Mouse (Mus musculus) limb, embryonic 14.5 days (tissue): ENCODE data around the gene Camta1. TPM values are rescaled to one million over a fixed set of nuclear protein-coding genes. Genes with fewer than 3 reads are reported as not detected.

Source experiments
- ATAC-seq: fragments of 200-750 bp; cut with Nextera tagmentation; 2 replicates; pipeline ENCODE4 v1.8.0; 2017; ENCODE audit warnings: low read depth, moderate number of reproducible peaks, moderate TSS enrichment; ENCODE audit not compliant: low FRiP score
- DNase-seq: peaks from one replicate; pipeline ENCODE4 v3.0.0-alpha.2; 2015; ENCODE audit warnings: low spot score
- H3K27ac ChIP-seq: fragments of 300-500 bp; sonication (generic); replicated peaks from 2 replicates; pipeline ENCODE4 v1.5.1; 2014; ENCODE audit warnings: low read depth, mild to moderate bottlenecking, low read length, moderate library complexity, mixed read lengths
- H3K27me3 ChIP-seq: fragments of 300-500 bp; sonication (generic); 2 replicates; pipeline ENCODE4 v1.6.1; 2014; ENCODE audit warnings: low read length, mixed read lengths; ENCODE audit not compliant: control insufficient read depth, insufficient read depth
- H3K36me3 ChIP-seq: fragments of 300-500 bp; sonication (generic); 2 replicates; pipeline ENCODE4 v1.6.1; 2014; ENCODE audit warnings: mild to moderate bottlenecking, low read length, moderate library complexity, mixed read lengths; ENCODE audit not compliant: control insufficient read depth, insufficient read depth
- H3K4me1 ChIP-seq: fragments of 300-500 bp; sonication (generic); 2 replicates; pipeline ENCODE4 v1.6.1; 2014; ENCODE audit warnings: antibody characterized with exemption, low read length, mixed read lengths; ENCODE audit not compliant: control insufficient read depth, insufficient read depth
- H3K4me2 ChIP-seq: fragments of 300-500 bp; sonication (generic); replicated peaks from 2 replicates; pipeline ENCODE4 v1.6.1; 2014; ENCODE audit warnings: low read depth, mild to moderate bottlenecking, low read length, moderate library complexity; ENCODE audit not compliant: severe bottlenecking
- H3K4me3 ChIP-seq: fragments of 300-500 bp; sonication (generic); replicated peaks from 2 replicates; pipeline ENCODE4 v1.5.1; 2014; ENCODE audit warnings: low read length
- H3K9ac ChIP-seq: fragments of 300-500 bp; sonication (generic); 2 replicates; pipeline ENCODE4 v1.6.1; 2014; ENCODE audit warnings: mild to moderate bottlenecking, low read depth, low read length, moderate library complexity; ENCODE audit not compliant: severe bottlenecking
- H3K9me3 ChIP-seq: fragments of 300-500 bp; sonication (generic); 2 replicates; pipeline ENCODE4 v1.6.1; 2016; ENCODE audit warnings: low read length; ENCODE audit not compliant: control insufficient read depth
- POLR2A ChIP-seq: fragments of 200-500 bp; IDR thresholded peaks from 2 replicates; pipeline ENCODE4 v1.8.0; 2012; ENCODE audit warnings: inconsistent platforms, mild to moderate bottlenecking, moderate library complexity, borderline replicate concordance; ENCODE audit not compliant: insufficient read depth, insufficient read length; ENCODE audit errors: extremely low read depth
- WGBS: fragments of 180-500 bp; shearing (Covaris S2); extraction: QIAGEN DNeasy Blood & Tissue Kit; methylation state at CpG from one replicate; pipeline ENCODE4 v1.1.7; 2014; 5-methylcytosine and 5-hydroxymethylcytosine counted together
- polyA plus RNA-seq, 2 experiments: library from polyadenylated mRNA; depleted of rRNA in 1 of 2; stranded (reverse) in 1 of 2; unstranded in 1 of 2; fragments of >200 nt; fragmentation: Nextera tagmentation in 1 of 2; extraction: Ambion mirVana in 1 of 2; gene quantifications; 2 replicates each; pipeline versions ENCODE4 v1.2.1 to v1.2.3; 2012 to 2014

Camta1 gene
- polyA plus RNA-seq, 2 experiments, result 28.6 to 78.8 TPM

DNA sequence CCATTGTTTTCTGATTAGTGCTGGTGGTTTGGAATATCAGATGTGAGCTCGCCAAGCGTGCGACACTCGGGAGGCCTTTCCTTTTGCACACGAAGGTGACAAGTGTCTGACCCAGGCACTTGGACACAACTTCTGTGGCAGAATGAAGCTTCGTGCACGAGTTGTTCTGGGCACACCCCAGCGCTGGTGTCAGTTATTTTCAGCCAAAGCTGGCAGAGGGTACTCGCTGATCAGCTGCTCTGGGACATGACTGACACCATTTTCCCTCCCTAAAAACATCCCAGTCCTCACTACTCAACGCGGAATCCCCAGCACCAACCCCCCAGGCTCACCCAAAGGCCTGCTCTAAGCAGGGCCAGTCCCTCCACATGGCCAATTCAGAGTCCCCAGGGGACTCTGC, 423.8 kb downstream of the Camta1 start:
- Histone ChIP-seq H3K4me2 (no peak overlapping the region), H3K4me3 (no peak overlapping the region), H3K4me1 (peaks cover 7% of the 10 kb centered on the region), H3K36me3 (no peaks in the 10 kb centered on the region), H3K27ac (no peak overlapping the region), H3K9me3 (0 out of 2 replicates have a peak, but pooled peaks cover 3% of the 10 kb centered on the region), H3K27me3 (no peaks in the 10 kb centered on the region), H3K9ac (no peak overlapping the region)
- ATAC-seq (no peak), DNase-seq (no peak)
- no peak for TF ChIP-seq POLR2A
- 85% methylated on average over 11 of the region's 11 CpGs for WGBS

DNA sequence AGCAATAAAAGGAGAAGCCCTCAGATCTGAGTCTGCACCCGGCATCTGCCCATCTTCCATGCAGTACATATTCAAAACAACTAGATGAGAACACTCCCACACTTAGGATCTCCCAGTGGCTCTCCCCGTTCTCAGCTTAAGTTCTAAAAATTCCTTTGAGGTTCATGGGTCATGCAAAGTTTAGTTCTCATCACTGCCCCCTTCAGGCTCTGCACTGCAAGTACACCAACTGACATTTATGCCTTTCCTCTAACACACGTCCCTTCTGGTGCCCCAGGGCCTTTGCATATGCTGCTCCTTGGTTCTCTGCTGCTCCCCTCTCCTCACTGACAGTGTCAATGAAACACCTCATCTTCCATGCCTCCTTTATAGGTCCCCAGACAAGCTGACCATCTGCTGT, 436.5 kb downstream of the Camta1 start:
- Histone ChIP-seq H3K9me3 (peaks cover 5% of the 10 kb centered on the region; the same call in 1 of the 2 replicates), H3K4me3 (no peak overlapping the region), H3K27ac (no peak overlapping the region), H3K4me2 (no peak overlapping the region), H3K36me3 (no peaks in the 10 kb centered on the region), H3K4me1 (no peaks in the 10 kb centered on the region), H3K9ac (no peak overlapping the region), H3K27me3 (no peaks in the 10 kb centered on the region)
- ATAC-seq, result no peak
- no peak for TF ChIP-seq POLR2A
- WGBS, result 68% methylated on average over 3 of the region's 3 CpGs
- no peak for DNase-seq

DNA sequence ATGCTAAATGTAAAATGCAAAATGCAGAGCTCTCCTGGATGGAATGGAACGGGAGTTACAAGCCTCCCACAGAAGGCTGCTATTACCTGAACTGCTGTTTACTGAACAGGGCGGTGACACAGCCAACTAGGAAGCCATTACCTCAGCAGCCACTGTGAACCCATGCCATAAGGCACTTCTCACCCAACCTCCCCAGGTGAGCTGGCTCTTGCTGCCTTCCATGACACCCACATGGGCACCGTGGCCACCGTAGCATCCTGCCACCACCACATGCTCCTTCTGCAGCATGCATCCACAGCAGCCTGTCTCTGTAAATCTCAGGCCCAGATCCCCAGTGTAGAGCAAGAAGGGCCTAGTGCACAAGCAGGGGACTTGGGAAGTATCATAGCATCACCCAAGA, 438.8 kb downstream of the Camta1 start:
- Histone ChIP-seq H3K27ac (no peak overlapping the region), H3K27me3 (no peaks in the 10 kb centered on the region), H3K4me3 (no peak overlapping the region), H3K4me1 (peaks cover under 1% of the 10 kb centered on the region; the same call in 1 of the 2 replicates), H3K9me3 (no peaks in the 10 kb centered on the region; the same call in 1 of the 2 replicates), H3K36me3 (no peaks in the 10 kb centered on the region), H3K9ac (no peak overlapping the region), H3K4me2 (no peak overlapping the region)
- TF ChIP-seq POLR2A, result no peak
- ATAC-seq, result no peak
- no peak for DNase-seq
- 78% methylated on average over 4 of the region's 4 CpGs for WGBS

DNA sequence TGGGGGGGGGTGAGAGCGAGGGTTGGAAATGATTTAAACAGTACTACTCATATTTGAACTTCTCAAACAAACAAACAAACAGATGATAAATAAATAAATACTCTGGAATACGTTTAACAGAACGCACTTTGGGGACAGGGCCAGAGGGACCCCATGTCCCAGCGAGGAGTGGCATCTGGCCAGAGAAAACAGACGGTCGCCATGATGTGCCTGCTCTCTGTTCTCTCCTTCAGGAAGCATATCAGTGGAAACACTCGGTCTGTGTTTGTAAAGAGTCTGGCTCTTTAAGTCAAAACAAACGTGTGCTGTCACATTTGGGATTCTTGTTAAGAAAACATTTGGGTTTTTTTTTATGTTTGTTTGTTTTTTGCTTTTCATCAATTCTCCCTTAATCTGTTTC, 439.3 kb downstream of the Camta1 start:
- H3K27ac ChIP-seq, result no peak overlapping the region
- WGBS, result 57% methylated on average over 8 of the region's 8 CpGs
- no peak for DNase-seq

DNA sequence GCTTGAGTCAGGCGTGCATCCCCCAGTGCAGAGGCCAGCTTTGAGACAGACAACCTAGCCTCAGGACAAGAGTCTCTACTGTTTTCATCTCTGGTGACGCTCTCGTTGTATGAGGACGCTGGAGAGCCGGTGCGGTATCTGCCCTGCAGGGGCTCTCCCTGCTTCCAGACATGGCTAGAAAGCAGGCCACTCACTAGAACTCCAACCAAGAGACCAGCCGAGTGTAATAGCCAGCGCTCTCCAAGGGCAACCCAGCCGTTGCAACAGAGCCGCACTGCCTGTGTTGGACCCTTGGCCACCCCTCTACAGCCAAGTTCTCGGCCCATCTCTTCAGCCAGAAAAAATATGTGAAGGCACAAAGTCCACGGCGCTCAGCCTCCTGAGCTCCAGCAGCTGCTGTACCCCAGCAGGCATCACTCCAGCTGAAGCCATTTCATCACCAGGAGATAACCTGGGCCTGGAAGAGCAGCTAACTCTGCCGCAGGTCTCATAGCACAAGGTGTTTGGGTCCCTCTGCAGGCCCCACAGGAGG, 443.3 kb downstream of the Camta1 start:
- H3K4me2 ChIP-seq, result no peak overlapping the region
- H3K4me3 ChIP-seq, result no peak overlapping the region
- 72% methylated on average over 14 of the region's 14 CpGs for WGBS
- H3K9me3 ChIP-seq, result no peaks in the 10 kb centered on the region
- DNase-seq (no peak), ATAC-seq (no peak)
- peaks cover 6% of the 10 kb centered on the region for H3K4me1 ChIP-seq
- no peak for TF ChIP-seq POLR2A
- H3K36me3 ChIP-seq, result no peaks in the 10 kb centered on the region
- no peak overlapping the region for H3K9ac ChIP-seq
- no peaks in the 10 kb centered on the region for H3K27me3 ChIP-seq
- no peak overlapping the region for H3K27ac ChIP-seq

More for the DNA sequence above, 439.3 kb downstream of the Camta1 start:
- H3K36me3 ChIP-seq, result no peaks in the 10 kb centered on the region
- no peaks in the 10 kb centered on the region; the same call in 1 of the 2 replicates for H3K9me3 ChIP-seq
- no peak overlapping the region for H3K9ac ChIP-seq
- no peaks in the 10 kb centered on the region for H3K27me3 ChIP-seq
- peaks cover 6% of the 10 kb centered on the region for H3K4me1 ChIP-seq
- H3K4me3 ChIP-seq, result no peak overlapping the region
- no peak for ATAC-seq
- no peak for TF ChIP-seq POLR2A
- no peak overlapping the region for H3K4me2 ChIP-seq
